Mouse (Mus musculus) brain, adult 2 months (tissue): ENCODE data around the gene Sorcs2.
"Not testable (repeated sequence)": the region's sequence is repeated elsewhere in the genome, so short reads cannot be mapped to it uniquely, and the experiment has no call there.

ENCODE experiments used
- DNase-seq: peaks from one replicate; pipeline ENCODE4 v3.0.0; 2011; ENCODE audit warnings: low read depth, low spot score

The Sorcs2 gene

GRCm38 (mm10) chr5:36304299-36304980, 93.5 kb downstream of the Sorcs2 start:
- peak; percentile 69 for DNase-seq

GRCm38 (mm10) chr5:36301166-36301565, 96.8 kb downstream of the Sorcs2 start:
- DNase-seq, result peak; percentile 80

- no peak for DNase-seq
These were observed 99.9 kb downstream of the Sorcs2 start for GRCm38 (mm10) chr5:36298049-36298448.

GRCm38 (mm10) chr5:36297246-36297645, 100.7 kb downstream of the Sorcs2 start:
- DNase-seq, result no peak

GRCm38 (mm10) chr5:36293109-36293900, 104.6 kb downstream of the Sorcs2 start:
- no peak for DNase-seq

- no peak for DNase-seq
These were observed 105.6 kb downstream of the Sorcs2 start for GRCm38 (mm10) chr5:36292321-36292720.

GRCm38 (mm10) chr5:36291191-36291590, 106.7 kb downstream of the Sorcs2 start:
- no peak for DNase-seq

- DNase-seq, result peak; percentile 52
These were observed 112.5 kb downstream of the Sorcs2 start for GRCm38 (mm10) chr5:36285405-36285804.

GRCm38 (mm10) chr5:36279896-36280295, 118.0 kb downstream of the Sorcs2 start:
- DNase-seq, result no peak

GRCm38 (mm10) chr5:36274684-36275394, 123.1 kb downstream of the Sorcs2 start:
- no peak for DNase-seq

- no peak for DNase-seq
These were observed 130.7 kb downstream of the Sorcs2 start for GRCm38 (mm10) chr5:36267194-36267769.

GRCm38 (mm10) chr5:36260862-36261261, 137.1 kb downstream of the Sorcs2 start:
- DNase-seq, result peak; percentile 61

- DNase-seq, result peak; percentile 28
These were observed 138.2 kb downstream of the Sorcs2 start for GRCm38 (mm10) chr5:36259691-36260124.

- peak; percentile 59 for DNase-seq
These were observed 139.4 kb downstream of the Sorcs2 start for GRCm38 (mm10) chr5:36258387-36259181.

- DNase-seq, result no peak
These were observed 140.9 kb downstream of the Sorcs2 start for GRCm38 (mm10) chr5:36257008-36257407.

- DNase-seq, result peak; percentile 19
These were observed 143.1 kb downstream of the Sorcs2 start for GRCm38 (mm10) chr5:36254642-36255516.

- DNase-seq, result peak; percentile 62
These were observed 145.0 kb downstream of the Sorcs2 start for GRCm38 (mm10) chr5:36252746-36253504.

- DNase-seq, result peak; percentile 21
These were observed 149.9 kb downstream of the Sorcs2 start for GRCm38 (mm10) chr5:36248022-36248421.

- not testable (repeated sequence) for DNase-seq
These were observed 160.4 kb downstream of the Sorcs2 start for GRCm38 (mm10) chr5:36237526-36237925.
